Mouse (Mus musculus): ENCODE measurements around the gene Cnot1. TPM values are rescaled to one million over a fixed set of nuclear protein-coding genes. Genes with fewer than 3 reads are reported as not detected.

Gene Cnot1
- total and polyA plus RNA-seq, 3 experiments = 119 to 3,440 (median 259) TPM

GRCm38 (mm10) chr8:95672811-95673210, 134.5 kb downstream of the Cnot1 start:
- Histone ChIP-seq H3K9ac (ENCODE audit: control insufficient read depth, low read depth, low read length, poor library complexity, severe bottlenecking) (no peak overlapping the region), H3K27ac (ENCODE audit: control insufficient read depth, low read depth, low read length) (no peak overlapping the region), H3K4me3 (ENCODE audit: control insufficient read depth in 1 of 2, insufficient read depth in 1 of 2, low read depth in 2 of 2, low read length in 2 of 2) (no peak overlapping the region), H3K36me3 (ENCODE audit: control insufficient read depth in 1 of 2, insufficient read depth in 2 of 2, low read length in 2 of 2) (no peaks in the 10 kb centered on the region), H3K79me2 (ENCODE audit: control insufficient read depth, insufficient read depth, low read length, poor library complexity) (no peaks in the 10 kb centered on the region), H3K27me3 (ENCODE audit: control insufficient read depth in 1 of 2, insufficient read depth in 2 of 2, low read length in 2 of 2) (peaks cover 5 to 17% of the 10 kb centered on the region in 2 experiments; a peak in 3 of 4 replicates), H3K4me1 (ENCODE audit: control insufficient read depth in 1 of 2, insufficient read depth in 2 of 2, low read length in 2 of 2) (peaks cover 0 to 4% of the 10 kb centered on the region in 2 experiments; a peak in 1 of 4 replicates), H3K9me3 (replicated peaks; ENCODE audit: insufficient read depth, low read length) (no peaks in the 10 kb centered on the region)
- TF ChIP-seq SIN3A (IDR thresholded peaks at IDR 0.05; ENCODE audit: low read length) (no peak), ELF1 (IDR thresholded peaks at IDR 0.05; ENCODE audit: low read depth, low read length) (no peak), GABPA (IDR thresholded peaks at IDR 0.05; ENCODE audit: low read depth, low read length) (no peak), ETS1 (IDR thresholded peaks at IDR 0.05; ENCODE audit: low read depth, low read length) (no peak), NRF1 (IDR thresholded peaks at IDR 0.05; ENCODE audit: insufficient read depth, low read depth, low read length, poor library complexity, severe bottlenecking) (no peak), MAX (IDR thresholded peaks at IDR 0.05; ENCODE audit: low read length) (no peak)
- no peak for DNase-seq (ENCODE audit: low read depth, low spot score)

GRCm38 (mm10) chr8:95671861-95672260, 135.4 kb downstream of the Cnot1 start:
- H3K27me3 ChIP-seq (ENCODE audit: control insufficient read depth in 1 of 2, insufficient read depth in 2 of 2, low read length in 2 of 2) = peaks cover 4 to 8% of the 10 kb centered on the region in 2 experiments; a peak in 3 of 4 replicates

GRCm38 (mm10) chr8:95669967-95670366, 137.3 kb downstream of the Cnot1 start:
- TF ChIP-seq SIN3A (IDR thresholded peaks at IDR 0.05; ENCODE audit: low read length) (no peak), UBTF (IDR thresholded peaks at IDR 0.05; ENCODE audit: borderline replicate concordance, insufficient read depth, low read depth, low read length) (no peak), ZKSCAN1 (IDR thresholded peaks at IDR 0.05; ENCODE audit: low read depth, low read length) (no peak), KAT2A (conservative IDR thresholded peaks at IDR 0.05; ENCODE audit: low read depth, low read length) (no peak), JUND (IDR thresholded peaks at IDR 0.05; ENCODE audit: low read depth, low read length) (no peak), MAFK (IDR thresholded peaks at IDR 0.05; ENCODE audit: borderline replicate concordance, low read depth, low read length) (no peak), EP300 (IDR thresholded peaks at IDR 0.05; ENCODE audit: low read depth in 1 of 2, low read length in 2 of 2) (no peak), RAD21 (IDR thresholded peaks at IDR 0.05; ENCODE audit: low read depth, low read length) (no peak), BHLHE40 (IDR thresholded peaks at IDR 0.05; ENCODE audit: borderline replicate concordance, low read depth, low read length) (no peak), MYB (IDR thresholded peaks at IDR 0.05; ENCODE audit: low read depth, low read length) (no peak), MAZ (IDR thresholded peaks at IDR 0.05; ENCODE audit: low read depth, low read length) (no peak), HCFC1 (IDR thresholded peaks at IDR 0.05; ENCODE audit: low read depth, low read length) (no peak), ZC3H11A (IDR thresholded peaks at IDR 0.05; ENCODE audit: low read depth, low read length) (no peak), NRF1 (IDR thresholded peaks at IDR 0.05; ENCODE audit: insufficient read depth, low read depth, low read length, poor library complexity, severe bottlenecking) (no peak), E2F4 (IDR thresholded peaks at IDR 0.05; ENCODE audit: borderline replicate concordance, low read depth, low read length) (no peak)
- H3K27ac ChIP-seq (ENCODE audit: control insufficient read depth, low read depth, low read length) = no peak overlapping the region
- DNase-seq (ENCODE audit: low read depth, low spot score) = peak; percentile 15
- no peak overlapping the region for H3K9ac ChIP-seq (ENCODE audit: control insufficient read depth, low read depth, low read length, poor library complexity, severe bottlenecking)
- H3K36me3 ChIP-seq (ENCODE audit: control insufficient read depth in 1 of 2, insufficient read depth in 2 of 2, low read length in 2 of 2) = peaks cover 0 to 10% of the 10 kb centered on the region in 2 experiments; a peak in 2 of 4 replicates
- H3K4me1 ChIP-seq (ENCODE audit: control insufficient read depth in 1 of 2, insufficient read depth in 2 of 2, low read length in 2 of 2) = peaks cover 3 to 20% of the 10 kb centered on the region in 2 experiments; a peak in 3 of 4 replicates
- H3K4me3 ChIP-seq (ENCODE audit: control insufficient read depth in 1 of 2, insufficient read depth in 1 of 2, low read depth in 2 of 2, low read length in 2 of 2) = no peak overlapping the region
- H3K9me3 ChIP-seq (replicated peaks; ENCODE audit: insufficient read depth, low read length) = no peaks in the 10 kb centered on the region
- no peaks in the 10 kb centered on the region for H3K79me2 ChIP-seq (ENCODE audit: control insufficient read depth, insufficient read depth, low read length, poor library complexity)
- peaks cover 0 to 3% of the 10 kb centered on the region in 2 experiments; a peak in 1 of 4 replicates for H3K27me3 ChIP-seq (ENCODE audit: control insufficient read depth in 1 of 2, insufficient read depth in 2 of 2, low read length in 2 of 2)

More at GRCm38 (mm10) chr8:95671861-95672260, 135.4 kb downstream of the Cnot1 start:
- no peaks in the 10 kb centered on the region for H3K79me2 ChIP-seq (ENCODE audit: control insufficient read depth, insufficient read depth, low read length, poor library complexity)
- H3K27ac ChIP-seq (ENCODE audit: control insufficient read depth, low read depth, low read length) = no peak overlapping the region
- no peak for DNase-seq (ENCODE audit: low read depth, low spot score)
- H3K4me3 ChIP-seq (ENCODE audit: control insufficient read depth in 1 of 2, insufficient read depth in 1 of 2, low read depth in 2 of 2, low read length in 2 of 2) = no peak overlapping the region
- peaks cover 0 to 3% of the 10 kb centered on the region in 2 experiments; a peak in 2 of 4 replicates for H3K36me3 ChIP-seq (ENCODE audit: control insufficient read depth in 1 of 2, insufficient read depth in 2 of 2, low read length in 2 of 2)
- TF ChIP-seq POLR2AphosphoS2 (IDR thresholded peaks at IDR 0.05; ENCODE audit: low read length) (no peak), POLR2AphosphoS5 (IDR thresholded peaks at IDR 0.05; ENCODE audit: borderline replicate concordance, low read depth, low read length) (no peak)
- H3K4me1 ChIP-seq (ENCODE audit: control insufficient read depth in 1 of 2, insufficient read depth in 2 of 2, low read length in 2 of 2) = peaks cover 0 to 5% of the 10 kb centered on the region in 2 experiments; a peak in 2 of 4 replicates
- H3K9me3 ChIP-seq (replicated peaks; ENCODE audit: insufficient read depth, low read length) = no peaks in the 10 kb centered on the region
- H3K9ac ChIP-seq (ENCODE audit: control insufficient read depth, low read depth, low read length, poor library complexity, severe bottlenecking) = no peak overlapping the region
